8 mouse cellular contexts compared by ENCODE assay signal in the genomic region with DNA sequence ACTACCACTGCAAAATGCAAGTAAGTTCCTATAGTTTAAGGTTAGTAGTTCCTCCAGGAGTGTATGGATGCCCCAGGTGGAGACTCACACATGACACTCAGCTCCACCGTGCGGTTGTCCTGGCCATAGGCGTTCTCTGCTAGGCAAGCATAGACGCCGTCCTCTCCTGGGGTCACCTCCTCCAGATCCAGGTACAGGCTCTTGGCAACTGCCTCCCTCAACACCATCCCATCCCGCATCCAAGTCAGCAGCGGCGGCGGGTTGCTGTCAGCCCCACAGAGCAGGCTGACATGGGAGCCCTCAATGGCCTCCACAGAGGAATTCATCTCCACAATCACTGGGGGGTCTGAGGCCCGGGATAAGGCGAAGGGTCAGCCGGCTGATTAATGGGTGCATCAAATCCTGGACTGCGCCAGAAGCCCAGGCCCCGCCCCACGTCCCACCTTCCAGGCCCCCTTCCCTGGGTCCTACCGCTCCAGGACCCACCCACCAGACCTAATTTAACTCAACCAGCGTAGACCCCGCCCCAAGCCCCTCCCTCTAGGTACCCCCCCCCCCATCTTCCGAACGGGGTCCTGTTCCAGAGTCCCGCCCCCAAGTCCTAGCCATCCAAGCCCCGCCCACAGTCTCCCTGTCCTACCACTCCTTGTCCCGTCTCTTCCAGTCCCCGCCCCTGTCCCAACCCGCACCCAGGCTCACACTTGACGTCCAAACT. TPM values are rescaled to one million over a fixed set of nuclear protein-coding genes. Genes with fewer than 3 reads are reported as not detected.
DNase-seq lines count a peak whose midpoint lies in the region; ATAC-seq and TF ChIP-seq lines count a peak whose summit lies in the region.

No protein-coding gene starts in this region.

- H3K4me1 ChIP-seq in E14TG2a.4 (replicated peaks; ENCODE audit: low read depth, low read length) = peaks cover 16% of the 10 kb centered on the region
- H3K4me1 ChIP-seq in hindbrain, embryonic 14.5 days (replicated peaks; ENCODE audit: control insufficient read depth, insufficient read depth, low read length) = 0 out of 2 replicates have a peak, but pooled peaks cover 6% of the 10 kb centered on the region
- H3K4me1 ChIP-seq in lung, adult 2 months (ENCODE audit: control insufficient read depth, insufficient read depth, low read length) = peaks cover 2% of the 10 kb centered on the region; the same call in 1 of the 2 replicates
- peaks cover 14% of the 10 kb centered on the region for H3K4me1 ChIP-seq in small intestine, adult 2 months (ENCODE audit: control insufficient read depth, insufficient read depth, insufficient read length, low read length)

- peak overlapping the region; percentile 55 for H3K4me2 ChIP-seq in hindbrain, embryonic 14.5 days (replicated peaks)

- TF ChIP-seq CTCF in E14TG2a.4 (conservative IDR thresholded peaks at IDR 0.05; ENCODE audit: low read length) = no peak
- TF ChIP-seq CTCF in lung, adult 2 months (IDR thresholded peaks at IDR 0.05; ENCODE audit: insufficient read depth, low read length) = no peak
- TF ChIP-seq CTCF in small intestine, adult 2 months (IDR thresholded peaks at IDR 0.05; ENCODE audit: extremely low read depth, insufficient read length, insufficient replicate concordance, low read depth, low read length) = no peak

- peak; percentile 64 for ATAC-seq in hindbrain, embryonic 14.5 days (ENCODE audit: low FRiP score)
- ATAC-seq in frontal cortex, adult (ENCODE audit: low TSS enrichment) = no peak

- H3K4me3 ChIP-seq in E14TG2a.4 (replicated peaks; ENCODE audit: low read length) = peak overlapping the region; percentile 65
- H3K4me3 ChIP-seq in hindbrain, embryonic 14.5 days (replicated peaks; ENCODE audit: low read length) = peak overlapping the region; percentile 17
- H3K4me3 ChIP-seq in lung, adult 2 months (replicated peaks; ENCODE audit: extremely low read depth, low read depth, low read length) = peak overlapping the region; percentile 51
- peak overlapping the region; percentile 43 for H3K4me3 ChIP-seq in small intestine, adult 2 months (ENCODE audit: low read depth, low read length)

- no peaks in the 10 kb centered on the region; the same call in 1 of the 2 replicates for H3K9me3 ChIP-seq in E14TG2a.4 (ENCODE audit: low read length)
- no peaks in the 10 kb centered on the region for H3K9me3 ChIP-seq in hindbrain, embryonic 14.5 days (ENCODE audit: control insufficient read depth, low read length)

- H3K36me3 ChIP-seq in E14TG2a.4 (ENCODE audit: insufficient read depth, low read length) = no peaks in the 10 kb centered on the region
- H3K36me3 ChIP-seq in hindbrain, embryonic 14.5 days (replicated peaks; ENCODE audit: control insufficient read depth, insufficient read depth) = no peaks in the 10 kb centered on the region
- no peaks in the 10 kb centered on the region for H3K36me3 ChIP-seq in small intestine, adult 2 months (ENCODE audit: control insufficient read depth, insufficient read depth, low read length)

- no peak overlapping the region for H3K27ac ChIP-seq in hindbrain, embryonic 14.5 days
- H3K27ac ChIP-seq in small intestine, adult 2 months (ENCODE audit: insufficient read depth, low read depth, low read length) = no peak overlapping the region

- 2% methylated on average over 26 of the region's 26 CpGs for whole genome bisulfite sequencing in hindbrain, embryonic 14.5 days
- 3% methylated on average over 26 of the region's 26 CpGs for WGBS in lung, adult 2 months
- 2% methylated on average over 24 of the region's 26 CpGs for WGBS in small intestine, adult 2 months

- peaks cover 25% of the 10 kb centered on the region for H3K27me3 ChIP-seq in E14TG2a.4 (ENCODE audit: insufficient read depth, low read length)
- no peaks in the 10 kb centered on the region for H3K27me3 ChIP-seq in hindbrain, embryonic 14.5 days (ENCODE audit: control insufficient read depth, insufficient read depth, low read length)
- no peaks in the 10 kb centered on the region for H3K27me3 ChIP-seq in small intestine, adult 2 months (ENCODE audit: control insufficient read depth, insufficient read depth, low read length)

- no peak for TF ChIP-seq POLR2A in lung, adult 2 months (IDR thresholded peaks at IDR 0.05; ENCODE audit: borderline replicate concordance, extremely low read depth, low read depth, low read length)
- no peak for TF ChIP-seq POLR2A in small intestine, adult 2 months (IDR thresholded peaks at IDR 0.05; ENCODE audit: low read depth, low read length)

- peak; percentile 61 for DNase-seq in brain, adult 2 months (ENCODE audit: low read depth, low spot score)
- DNase-seq in hindbrain, embryonic 14.5 days (ENCODE audit: low spot score) = no peak
- peak; percentile 30 for DNase-seq in lung, adult 2 months
- no peak for DNase-seq in frontal cortex, adult 2 months (ENCODE audit: extremely low spot score in 1 of 2, low spot score in 1 of 2)
- no peak for DNase-seq in B cell, adult 2 months

- H3K9ac ChIP-seq in hindbrain, embryonic 14.5 days = peak overlapping the region; percentile 31; the same call in 1 of the 2 replicates

RNA-seq across cellular contexts. Expression of gene Mag, which starts 6.2 kb away (rescaled TPM):
- 3.4 and 4.3 TPM in 2 replicates for polyA plus RNA-seq in hindbrain, embryonic 14.5 days (2014; fragmentation: Nextera tagmentation; extraction: Ambion mirVana)
- 3.3 and 3.7 TPM in 2 replicates for polyA plus RNA-seq in lung, adult 2 months (2012; rRNA removed)
- polyA plus RNA-seq in small intestine, adult 2 months (2012; rRNA removed) = 0.48 and 0.52 TPM in 2 replicates
- 208 and 271 TPM in 2 replicates for polyA plus RNA-seq in frontal cortex, adult 2 months (2012; rRNA removed)

RNA-seq across cellular contexts. Expression of gene Hamp2, which starts 16.0 kb away (rescaled TPM):
- not detected in 2 replicates for polyA plus RNA-seq in hindbrain, embryonic 14.5 days (2014; fragmentation: Nextera tagmentation; extraction: Ambion mirVana)
- polyA plus RNA-seq in lung, adult 2 months (2012; rRNA removed) = 0.75 TPM in 1 of 2 replicates, not detected in the other
- polyA plus RNA-seq in small intestine, adult 2 months (2012; rRNA removed) = 0.76 and 58.9 TPM in 2 replicates
- not detected in 2 replicates for polyA plus RNA-seq in frontal cortex, adult 2 months (2012; rRNA removed)

RNA-seq across cellular contexts. Expression of gene Cd22, which starts 28.3 kb away (rescaled TPM):
- polyA plus RNA-seq in hindbrain, embryonic 14.5 days (2014; fragmentation: Nextera tagmentation; extraction: Ambion mirVana) = 0.17 TPM in 1 of 2 replicates, not detected in the other
- 14.4 and 19.3 TPM in 2 replicates for polyA plus RNA-seq in lung, adult 2 months (2012; rRNA removed)
- 4.5 and 9.2 TPM in 2 replicates for polyA plus RNA-seq in small intestine, adult 2 months (2012; rRNA removed)
- polyA plus RNA-seq in frontal cortex, adult 2 months (2012; rRNA removed) = 0.66 and 0.78 TPM in 2 replicates

RNA-seq across cellular contexts. Expression of gene Hamp, which starts 35.4 kb away (rescaled TPM):
- polyA plus RNA-seq in hindbrain, embryonic 14.5 days (2014; fragmentation: Nextera tagmentation; extraction: Ambion mirVana) = not detected in 2 replicates
- 34.5 and 45.7 TPM in 2 replicates for polyA plus RNA-seq in lung, adult 2 months (2012; rRNA removed)
- polyA plus RNA-seq in small intestine, adult 2 months (2012; rRNA removed) = 0.65 TPM in 1 of 2 replicates, not detected in the other
- not detected in 2 replicates for polyA plus RNA-seq in frontal cortex, adult 2 months (2012; rRNA removed)

RNA-seq across cellular contexts. Expression of gene Ffar1, which starts 47.1 kb away (rescaled TPM):
- polyA plus RNA-seq in hindbrain, embryonic 14.5 days (2014; fragmentation: Nextera tagmentation; extraction: Ambion mirVana) = not detected in 2 replicates
- polyA plus RNA-seq in lung, adult 2 months (2012; rRNA removed) = 0.78 and 1.3 TPM in 2 replicates
- 0.66 and 2.2 TPM in 2 replicates for polyA plus RNA-seq in small intestine, adult 2 months (2012; rRNA removed)
- not detected in 2 replicates for polyA plus RNA-seq in frontal cortex, adult 2 months (2012; rRNA removed)

Comparison
In these comparisons a context has a peak if more than half of its experiments do, and no peak if none do; other contexts are left out.
1. DNase-seq: peak in brain, adult 2 months (single experiment) and lung, adult 2 months (single experiment); none in hindbrain, embryonic 14.5 days (single experiment), frontal cortex, adult 2 months (0 of 2) and B cell, adult 2 months (0 of 2).
2. RNA of gene Mag, which starts 6.2 kb away (polyA plus RNA-seq): 208 to 271 TPM in frontal cortex, adult 2 months; 3.3 to 3.7 TPM in lung, adult 2 months, 3.4 to 4.3 TPM in hindbrain, embryonic 14.5 days and 0.48 to 0.52 TPM in small intestine, adult 2 months; every median in the first group is over 10 times any median in the second.
3. Peak in every context shown above with its lines, with median percentiles within 50 percentile points of each other: H3K4me3 ChIP-seq.